Mouse (Mus musculus) ovary, postnatal 10 days (tissue): ENCODE data around the gene Pdlim3.
"Not testable (repeated sequence)": the region's sequence is repeated elsewhere in the genome, so short reads cannot be mapped to it uniquely, and the experiment has no call there.

ENCODE experiments used
- DNase-seq: peaks from one replicate; pipeline ENCODE4 v3.0.0; 2022; ENCODE audit warnings: low spot score

Gene Pdlim3

DNA sequence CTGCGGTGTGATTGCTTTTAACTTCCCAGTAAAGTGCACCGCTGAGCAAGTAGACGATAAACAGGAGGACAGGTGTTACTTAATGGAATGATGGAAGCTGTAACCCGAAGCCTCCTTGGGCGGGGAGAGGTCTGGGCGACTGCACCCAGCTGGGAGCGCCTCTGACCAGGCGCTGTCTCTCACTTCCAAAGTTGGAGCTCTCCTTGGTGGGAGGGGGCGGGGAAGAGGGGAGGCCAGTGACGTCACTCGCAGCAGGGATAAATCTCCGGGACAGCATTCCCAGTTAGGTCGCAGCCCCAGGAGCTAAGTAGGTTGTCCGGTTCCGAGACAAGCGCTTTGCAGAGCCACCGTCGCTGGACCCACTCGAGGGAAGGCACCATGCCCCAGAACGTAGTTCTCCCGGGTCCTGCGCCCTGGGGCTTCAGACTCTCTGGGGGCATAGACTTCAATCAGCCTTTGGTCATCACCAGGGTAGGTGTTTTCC lies at the start of gene Pdlim3:
Gene Pdlim3, plus strand, starts transcription at position 260 of the 484 bp plus-strand sequence.
- no peak for DNase-seq

DNA sequence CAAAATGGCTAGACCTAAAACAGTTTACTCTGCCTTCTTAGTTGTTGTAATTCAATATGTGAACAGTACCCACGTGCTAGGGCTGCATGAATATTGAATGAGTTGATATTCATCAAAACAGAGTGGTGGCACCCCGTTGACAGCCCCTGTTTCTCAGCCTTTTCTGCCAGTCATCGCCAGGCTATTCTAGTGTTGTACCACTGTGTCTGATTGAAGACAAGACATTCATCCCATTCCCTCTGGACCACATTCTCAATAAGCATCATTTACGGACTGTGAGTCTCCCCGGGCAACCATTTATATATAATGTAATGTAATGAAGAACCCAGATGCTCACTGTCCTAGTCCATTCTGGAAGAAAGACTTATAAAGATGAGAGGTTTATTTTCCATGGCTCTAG lies 42.0 kb upstream of the Pdlim3 start:
- no peak for DNase-seq

DNA sequence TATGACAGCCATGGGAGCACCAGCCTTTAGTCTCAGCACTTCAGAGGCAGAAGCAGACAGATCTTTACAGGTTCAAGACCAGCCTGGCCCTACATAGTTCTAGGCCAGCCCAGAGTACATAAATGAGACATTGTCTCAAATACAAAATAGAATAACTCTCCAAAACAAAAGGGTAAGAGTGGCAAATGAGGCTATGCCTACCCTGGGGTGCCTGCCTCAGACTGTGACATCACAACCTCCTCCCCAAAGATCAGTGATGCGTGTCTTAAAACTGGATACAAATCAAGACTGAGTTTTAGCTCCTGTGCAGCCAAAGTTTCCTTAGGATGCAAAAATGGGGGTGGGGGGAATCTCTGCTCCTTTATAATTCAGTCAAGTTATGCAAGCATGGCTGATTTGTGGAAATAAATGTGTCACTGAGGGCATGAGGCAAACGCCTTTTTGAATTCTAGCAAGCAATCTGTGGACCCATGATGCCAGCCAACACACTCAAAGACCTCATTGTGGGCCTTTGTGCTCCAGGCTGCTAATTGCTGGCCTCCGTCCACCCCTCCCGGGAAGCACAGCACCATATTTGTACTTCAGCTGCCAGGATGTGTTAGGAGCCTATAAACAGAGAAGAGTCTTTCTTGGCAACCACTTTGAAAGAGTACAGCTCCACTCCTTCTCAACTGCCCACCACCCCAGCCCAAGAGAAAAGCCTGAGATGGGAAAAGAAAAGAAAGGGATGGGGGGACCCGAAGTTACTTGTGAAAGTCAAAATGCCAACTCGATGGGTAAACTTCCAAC lies 41.0 kb upstream of the Pdlim3 start:
- DNase-seq, result no peak

- DNase-seq, result no peak
These were observed 40.3 kb upstream of the Pdlim3 start for GRCm38 (mm10) chr8:45844911-45845481.

DNA sequence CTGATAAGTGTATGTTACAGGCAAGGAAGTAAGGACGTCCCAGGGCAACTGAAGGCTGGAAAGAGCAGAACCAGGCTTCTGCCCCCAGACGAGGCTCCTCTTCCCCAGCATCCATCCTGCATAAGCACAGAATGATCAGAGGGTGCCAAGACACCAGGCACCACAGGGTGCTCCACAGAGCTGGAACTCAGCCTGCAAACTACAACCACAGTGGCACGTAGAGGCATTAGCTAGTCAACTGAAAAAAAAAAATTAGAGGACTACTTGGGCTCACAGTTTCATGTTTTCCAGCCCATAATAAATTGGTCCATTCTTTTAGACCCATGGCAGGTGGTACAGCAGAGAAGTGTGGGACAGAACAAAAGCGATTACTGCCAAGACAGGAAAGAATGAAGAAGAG lies 39.4 kb upstream of the Pdlim3 start:
- DNase-seq, result no peak

GRCm38 (mm10) chr8:45855118-45855517 lies 30.1 kb upstream of the Pdlim3 start:
- DNase-seq, result no peak

GRCm38 (mm10) chr8:45857734-45858133 lies 27.5 kb upstream of the Pdlim3 start:
- no peak for DNase-seq

GRCm38 (mm10) chr8:45858391-45858790 lies 26.9 kb upstream of the Pdlim3 start:
- DNase-seq, result no peak

DNA sequence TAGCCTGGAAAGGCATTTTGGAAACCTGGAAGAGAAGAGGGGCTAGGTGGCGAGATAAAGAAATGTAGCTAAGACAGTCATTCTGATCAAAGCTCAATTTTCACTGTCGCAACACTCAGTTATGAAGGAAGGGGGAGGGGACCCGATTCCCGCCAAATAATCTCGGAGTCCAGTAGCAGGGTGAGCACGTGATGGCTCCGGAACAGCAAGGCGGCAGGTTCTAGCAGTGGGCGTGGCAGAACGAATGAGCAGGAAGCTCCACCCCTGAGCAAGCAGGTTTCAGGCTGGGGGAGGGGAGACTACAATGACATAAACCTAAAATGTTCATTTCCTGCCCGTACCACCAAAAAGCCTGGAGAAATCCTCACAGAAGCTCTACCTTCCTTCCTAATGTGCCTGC lies 13.7 kb upstream of the Pdlim3 start:
- not testable (repeated sequence) for DNase-seq

DNA sequence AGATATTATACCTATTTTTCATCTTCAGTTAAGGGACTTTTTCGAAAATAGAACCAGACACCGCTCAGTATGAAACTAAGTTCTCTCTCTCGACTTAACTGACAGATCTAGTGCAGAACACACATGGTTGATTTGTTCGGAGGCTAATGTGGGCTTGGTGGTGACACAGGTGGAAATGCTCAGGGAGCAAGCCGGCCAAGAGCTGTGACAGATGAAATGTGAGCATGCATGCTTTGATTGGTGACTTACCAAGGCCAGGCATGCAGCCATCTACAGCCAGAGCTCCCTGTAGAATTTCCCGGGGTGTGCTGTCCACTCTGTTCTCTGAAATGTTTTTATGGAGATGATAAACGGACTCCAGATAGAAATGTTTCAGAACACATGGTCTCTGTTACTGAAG lies 13.2 kb upstream of the Pdlim3 start:
- no peak for DNase-seq

DNA sequence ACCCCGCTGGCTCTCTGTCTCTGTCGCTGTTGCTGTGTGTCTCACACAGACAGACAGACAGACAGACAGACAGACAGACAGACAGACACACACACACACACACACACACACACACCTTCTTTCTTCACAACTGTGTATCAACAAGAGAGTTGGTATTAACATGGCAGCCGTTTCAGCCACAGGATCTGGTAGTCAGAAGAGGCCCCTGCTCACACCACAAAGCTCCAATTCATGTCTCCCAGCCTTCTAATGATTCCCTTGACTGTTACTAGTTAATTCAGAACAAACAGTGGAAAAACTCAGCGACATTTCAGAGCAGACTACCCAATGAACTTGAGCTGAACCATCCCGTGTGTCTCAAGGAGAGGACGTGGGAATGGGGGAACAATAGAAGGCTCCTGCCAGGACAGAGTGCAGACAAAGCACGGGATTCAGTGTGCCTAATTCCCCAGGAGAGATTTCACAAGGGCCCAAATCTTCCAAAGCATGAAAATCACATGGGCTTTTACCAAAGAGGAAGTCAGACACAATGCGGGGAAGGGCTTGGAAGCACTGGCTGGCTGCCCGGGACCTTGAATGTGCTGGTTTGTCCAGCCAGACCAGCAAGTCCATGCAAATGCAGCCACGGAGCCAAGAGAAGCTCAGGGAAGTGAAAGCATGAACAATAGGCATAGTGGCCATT lies 10.2 kb upstream of the Pdlim3 start:
- peak; percentile 58 for DNase-seq

GRCm38 (mm10) chr8:45876397-45876796 lies 8.9 kb upstream of the Pdlim3 start:
- no peak for DNase-seq

GRCm38 (mm10) chr8:45877680-45878079 lies 7.6 kb upstream of the Pdlim3 start:
- DNase-seq, result no peak

- no peak for DNase-seq
These were observed 4.8 kb upstream of the Pdlim3 start for GRCm38 (mm10) chr8:45880457-45880856.

- no peak for DNase-seq
These were observed 3.5 kb upstream of the Pdlim3 start for GRCm38 (mm10) chr8:45881726-45882125.

GRCm38 (mm10) chr8:45883793-45884192 lies 1.5 kb upstream of the Pdlim3 start:
- no peak for DNase-seq

DNA sequence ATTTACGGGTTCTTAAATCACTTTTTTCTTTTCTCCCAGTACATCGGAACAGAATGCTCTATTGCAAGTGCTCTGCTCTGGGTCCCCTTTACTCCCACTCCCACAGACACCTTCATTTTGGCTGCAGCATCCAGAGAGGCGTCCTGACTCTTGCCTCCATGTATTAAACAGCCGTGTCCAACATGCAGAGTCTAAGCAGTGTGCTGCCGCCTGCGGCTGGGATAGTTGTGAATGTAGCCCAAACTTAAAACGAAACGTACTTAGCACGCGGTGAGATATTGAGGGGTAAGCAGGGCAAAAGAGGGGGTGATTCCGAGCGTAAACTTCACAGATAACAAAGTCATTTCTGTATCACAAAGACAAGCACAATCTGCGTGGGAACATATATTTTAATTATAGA lies 709 bp upstream of the Pdlim3 start:
- no peak for DNase-seq

DNA sequence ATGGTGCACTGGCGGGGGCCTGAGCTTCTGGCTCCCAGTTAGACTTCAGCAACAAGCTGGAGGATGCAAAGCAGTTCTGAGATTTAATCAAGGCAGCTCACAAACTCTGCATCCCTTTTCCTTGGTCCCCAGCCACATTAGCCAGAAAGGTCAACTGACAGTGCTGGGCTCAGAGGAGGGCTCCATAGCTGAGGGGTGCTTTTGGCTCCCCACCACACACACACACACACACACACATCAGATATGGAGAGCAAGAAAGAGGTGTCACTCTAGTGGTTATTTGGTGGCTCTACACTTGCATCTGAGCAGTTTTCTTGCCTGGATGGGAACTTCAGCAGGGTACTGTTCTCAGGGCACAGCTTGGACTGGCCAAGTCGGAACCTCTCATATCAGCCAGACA lies 514 bp downstream of the Pdlim3 start:
- DNase-seq, result no peak

DNA sequence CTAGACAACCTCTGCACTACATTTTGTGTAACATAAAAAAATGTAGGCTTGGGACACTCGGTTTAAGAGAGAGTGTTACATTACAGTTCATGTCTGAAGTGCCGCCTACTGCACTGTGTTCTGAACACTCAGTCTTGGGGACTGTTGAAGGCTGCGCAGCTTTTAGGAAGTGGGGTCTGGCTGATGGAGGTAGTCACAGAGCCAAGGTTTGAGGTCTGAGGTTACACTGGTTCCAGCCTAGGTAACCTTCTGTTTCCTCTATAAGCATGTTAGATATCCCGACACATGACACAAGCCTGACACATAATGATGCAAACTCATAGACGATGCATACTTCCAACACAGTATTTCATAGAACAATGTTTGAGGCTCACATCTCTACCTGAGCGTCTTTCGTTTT lies 4.5 kb downstream of the Pdlim3 start:
- DNase-seq, result no peak

DNA sequence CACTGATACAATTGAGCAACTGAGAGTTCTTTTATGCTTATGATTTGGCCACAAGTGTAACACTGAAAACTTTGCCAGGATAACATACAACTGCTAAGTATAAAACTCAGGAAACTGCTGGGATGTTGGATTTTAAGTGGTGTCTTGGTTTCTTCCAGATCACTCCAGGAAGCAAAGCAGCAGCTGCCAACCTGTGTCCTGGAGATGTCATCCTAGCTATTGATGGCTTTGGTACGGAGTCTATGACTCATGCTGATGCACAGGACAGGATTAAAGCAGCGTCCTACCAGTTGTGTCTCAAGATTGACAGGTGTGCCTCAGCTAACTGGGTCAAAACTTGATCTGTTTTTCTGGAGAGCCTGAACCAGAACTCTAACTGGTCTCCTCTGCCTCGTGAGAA lies 11.3 kb downstream of the Pdlim3 start:
- DNase-seq, result no peak

DNA sequence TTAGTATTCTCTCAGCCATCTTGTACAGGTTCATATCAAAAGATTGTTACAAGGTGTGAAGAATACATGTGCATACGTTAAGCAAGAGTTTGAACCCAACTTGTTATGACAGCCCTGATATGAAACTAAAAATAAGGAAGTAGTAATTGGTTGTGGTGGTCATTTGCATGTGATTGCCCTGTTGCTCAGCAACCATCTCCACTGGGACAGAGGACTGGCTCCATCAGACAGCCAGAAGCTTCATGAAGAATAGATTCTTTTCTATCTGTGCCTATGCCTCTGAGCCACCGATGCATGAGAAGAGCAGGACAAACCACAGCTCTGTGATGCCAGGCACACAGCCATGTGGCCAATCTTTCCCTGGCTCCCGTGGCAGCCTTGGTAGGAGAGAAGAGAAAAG lies 14.5 kb downstream of the Pdlim3 start:
- DNase-seq, result no peak

DNA sequence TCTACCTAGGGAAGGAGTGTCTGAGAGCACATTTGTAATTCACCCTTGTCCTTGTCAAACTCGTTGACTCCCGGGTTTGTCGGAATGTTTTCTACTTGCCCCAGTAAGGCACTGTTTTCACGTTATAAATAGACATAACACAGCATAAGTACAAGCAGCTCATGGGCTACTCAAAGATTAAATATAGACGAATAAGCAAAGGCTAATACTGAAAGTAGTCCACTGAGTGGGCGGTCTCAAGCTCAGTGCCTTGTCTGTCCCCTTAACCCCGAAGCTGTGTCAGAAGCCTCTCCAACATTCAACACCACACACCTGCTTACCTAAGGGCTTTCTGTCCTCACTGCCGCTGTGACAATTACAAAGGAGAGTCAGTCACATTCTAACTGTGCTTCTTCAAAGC lies 16.4 kb downstream of the Pdlim3 start:
- no peak for DNase-seq

GRCm38 (mm10) chr8:45903659-45904058 lies 18.4 kb downstream of the Pdlim3 start:
- no peak for DNase-seq
